Mouse (Mus musculus) hindbrain, embryonic 11.5 days (tissue): Measurements from ENCODE around the gene Tekt4. TPM values are rescaled to one million over a fixed set of nuclear protein-coding genes. Genes with fewer than 3 reads are reported as not detected.

Experiments
- ATAC-seq: fragments of 200-750 bp; cut with Nextera tagmentation; 2 replicates; pipeline ENCODE4 v1.8.0; 2017; ENCODE audit warnings: mild to moderate bottlenecking, moderate TSS enrichment, moderate library complexity; ENCODE audit not compliant: low FRiP score
- DNase-seq: peaks from one replicate; pipeline ENCODE4 v3.0.0-alpha.2; 2015; ENCODE audit warnings: low spot score
- H3K27ac ChIP-seq: fragments of 300-500 bp; sonication (generic); 2 replicates; pipeline ENCODE4 v1.5.1; 2014; ENCODE audit warnings: mild to moderate bottlenecking, low read depth, low read length
- H3K27me3 ChIP-seq: fragments of 300-500 bp; sonication (generic); 2 replicates; pipeline ENCODE4 v1.6.1; 2014; ENCODE audit warnings: mild to moderate bottlenecking, low read length, moderate library complexity, mixed read lengths; ENCODE audit not compliant: control insufficient read depth, insufficient read depth
- H3K36me3 ChIP-seq: fragments of 300-500 bp; sonication (generic); 2 replicates; pipeline ENCODE4 v1.6.1; 2014; ENCODE audit warnings: mild to moderate bottlenecking, low read length, moderate library complexity, mixed read lengths; ENCODE audit not compliant: control insufficient read depth, insufficient read depth
- H3K4me1 ChIP-seq: fragments of 300-500 bp; sonication (generic); replicated peaks from 2 replicates; pipeline ENCODE4 v1.6.1; 2014; ENCODE audit warnings: low read length, mixed read lengths; ENCODE audit not compliant: control insufficient read depth, insufficient read depth
- H3K4me2 ChIP-seq: fragments of 300-500 bp; sonication (generic); replicated peaks from 2 replicates; pipeline ENCODE4 v1.6.1; 2014; ENCODE audit warnings: mild to moderate bottlenecking, low read depth, low read length
- H3K4me3 ChIP-seq: fragments of 300-500 bp; sonication (generic); 2 replicates; pipeline ENCODE4 v1.5.1; 2014; ENCODE audit warnings: low read depth, low read length
- H3K9ac ChIP-seq: fragments of 300-500 bp; sonication (generic); 2 replicates; pipeline ENCODE4 v1.6.1; 2014; ENCODE audit warnings: low read depth, low read length
- H3K9me3 ChIP-seq: fragments of 300-500 bp; sonication (generic); 2 replicates; pipeline ENCODE4 v1.6.1; 2016; ENCODE audit warnings: low read length; ENCODE audit not compliant: control insufficient read depth
- WGBS: fragments of 180-500 bp; shearing (Covaris S2); extraction: QIAGEN DNeasy Blood & Tissue Kit; methylation state at CpG from one replicate; pipeline ENCODE4 v1.1.7; 2014; 5-methylcytosine and 5-hydroxymethylcytosine counted together
- polyA plus RNA-seq: library from polyadenylated mRNA; unstranded; fragments of >200 nt; fragmentation: Nextera tagmentation; extraction: Ambion mirVana; gene quantifications from 2 replicates; pipeline ENCODE4 v1.2.1, GENCODE M21; 2014

Tekt4 gene
- polyA plus RNA-seq, 1 experiment from 2014 or later, result 1.3 TPM

DNA sequence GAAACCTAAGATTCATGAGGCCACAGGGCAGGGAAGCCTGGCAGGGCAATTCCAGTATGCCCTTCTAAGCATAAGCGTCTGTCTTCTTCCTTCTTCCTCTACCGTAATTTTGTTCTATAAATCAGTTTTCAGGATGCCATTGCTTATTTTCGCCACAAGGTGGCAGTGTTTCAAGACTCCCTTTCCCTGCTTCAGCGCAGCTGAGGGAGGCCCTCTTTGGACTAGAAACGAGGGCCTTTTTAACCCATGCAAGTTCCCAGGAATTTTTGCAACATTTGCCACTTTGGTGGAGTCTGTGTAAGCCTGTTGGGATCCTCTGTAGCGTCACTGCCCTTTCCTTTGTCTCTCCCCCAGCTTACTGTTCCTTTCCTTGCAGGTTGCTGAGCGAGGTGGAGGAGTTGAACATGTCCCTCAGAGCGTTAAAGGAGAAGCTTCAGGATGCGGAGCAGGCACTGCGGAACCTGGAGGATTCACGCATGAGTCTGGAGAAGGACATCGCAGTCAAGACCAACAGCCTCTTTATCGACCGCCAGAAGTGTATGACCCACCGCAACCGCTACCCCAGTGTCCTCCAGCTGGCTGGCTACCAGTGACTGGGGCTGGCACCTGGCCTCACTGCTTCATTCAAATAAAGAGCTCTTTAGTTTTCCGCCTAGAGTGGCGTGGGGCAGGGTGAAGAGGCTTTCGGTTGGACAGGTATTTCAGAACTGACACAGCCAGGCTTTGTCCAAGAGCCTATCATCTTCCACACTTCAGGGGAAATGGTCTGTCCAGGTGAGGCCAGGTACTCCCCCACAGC is 21.7 kb downstream of the Tekt4 start:
- no peaks in the 10 kb centered on the region for H3K36me3 ChIP-seq
- H3K27ac ChIP-seq, result no peak overlapping the region
- 39% methylated on average over 19 of the region's 19 CpGs for WGBS
- ATAC-seq (no peak), DNase-seq (peak; percentile 80)
- no peak overlapping the region for H3K4me2 ChIP-seq
- peaks cover 3% of the 10 kb centered on the region for H3K4me1 ChIP-seq
- peaks cover 9% of the 10 kb centered on the region for H3K27me3 ChIP-seq
- H3K9me3 ChIP-seq, result no peaks in the 10 kb centered on the region
- no peak overlapping the region for H3K9ac ChIP-seq
- H3K4me3 ChIP-seq, result no peak overlapping the region

DNA sequence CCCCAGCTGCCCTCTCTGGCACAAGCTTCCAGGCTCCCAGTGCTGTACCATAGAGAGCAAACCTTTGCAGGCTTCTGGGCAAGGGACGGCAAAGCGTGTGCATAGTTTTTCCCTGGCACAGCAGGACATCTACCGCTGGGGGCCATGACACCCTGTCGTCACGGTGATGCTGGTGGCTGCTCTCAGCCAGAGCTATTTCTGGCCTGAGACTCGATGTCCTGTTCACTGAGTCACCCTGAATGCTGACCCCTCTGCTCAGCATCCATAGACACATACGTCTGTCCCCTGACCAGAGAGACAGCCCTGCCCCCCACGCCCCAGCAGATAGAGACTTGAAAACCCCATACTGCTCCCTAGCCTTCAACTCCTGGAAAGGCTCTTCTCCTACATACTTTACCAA is 25.7 kb downstream of the Tekt4 start:
- 43% methylated on average over 8 of the region's 8 CpGs for WGBS
- H3K9me3 ChIP-seq, result no peaks in the 10 kb centered on the region
- H3K4me2 ChIP-seq, result no peak overlapping the region

DNA sequence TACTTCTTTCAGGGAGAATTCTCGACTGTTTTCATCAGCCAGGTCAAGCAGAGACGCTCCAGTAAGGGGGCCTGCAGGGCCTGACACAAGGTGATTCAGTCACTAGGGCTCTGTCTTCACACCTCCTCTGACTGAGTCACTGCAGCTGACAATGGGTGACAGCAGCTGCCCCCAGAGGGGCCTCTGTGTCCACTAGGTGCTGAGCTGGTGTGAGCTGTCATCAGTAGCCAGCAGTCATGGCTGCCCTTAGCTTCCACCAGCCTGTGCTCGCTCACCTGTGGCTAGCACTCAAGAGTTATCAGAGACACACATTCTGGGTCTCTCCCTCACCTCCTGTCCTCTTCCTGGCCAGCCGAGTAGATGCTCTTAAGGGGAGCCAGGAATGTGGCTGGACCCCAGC is 26.4 kb downstream of the Tekt4 start:
- no peak overlapping the region for H3K27ac ChIP-seq
- H3K9ac ChIP-seq, result no peak overlapping the region
- H3K4me1 ChIP-seq, result no peaks in the 10 kb centered on the region
- ATAC-seq (no peak), DNase-seq (no peak)
- no peaks in the 10 kb centered on the region for H3K9me3 ChIP-seq
- no peaks in the 10 kb centered on the region for H3K27me3 ChIP-seq
- 74% methylated on average over 4 of the region's 4 CpGs for WGBS
- H3K4me2 ChIP-seq, result no peak overlapping the region
- H3K36me3 ChIP-seq, result no peaks in the 10 kb centered on the region
- H3K4me3 ChIP-seq, result no peak overlapping the region

More for the DNA sequence above, 25.7 kb downstream of the Tekt4 start:
- Histone ChIP-seq H3K27ac (no peak overlapping the region), H3K9ac (no peak overlapping the region), H3K4me3 (no peak overlapping the region), H3K4me1 (no peaks in the 10 kb centered on the region), H3K27me3 (peaks cover 5% of the 10 kb centered on the region; the same call in 1 of the 2 replicates), H3K36me3 (no peaks in the 10 kb centered on the region)
- DNase-seq (no peak), ATAC-seq (no peak)

DNA sequence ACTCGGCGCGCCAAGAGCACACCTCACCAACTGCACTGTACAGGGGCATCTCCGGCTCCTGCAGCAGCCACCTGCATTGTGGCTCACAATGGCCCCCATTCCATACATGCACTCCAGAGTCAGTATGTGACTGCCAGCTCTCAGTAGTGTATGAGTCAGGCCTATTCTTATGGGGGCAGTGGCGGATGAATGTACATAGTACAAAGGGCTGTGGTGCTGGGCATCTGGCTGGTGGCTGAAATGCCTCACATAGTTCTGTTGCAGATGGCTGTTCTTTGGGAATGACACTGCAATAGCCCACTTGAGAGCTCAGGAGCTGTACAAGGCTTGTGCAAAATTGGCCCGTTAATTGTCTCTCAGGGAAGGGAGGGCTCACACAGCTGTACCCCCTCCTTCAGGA is 27.7 kb downstream of the Tekt4 start:
- WGBS, result 87% methylated on average over 6 of the region's 6 CpGs
- Histone ChIP-seq H3K9ac (no peak overlapping the region), H3K4me2 (no peak overlapping the region), H3K27me3 (no peaks in the 10 kb centered on the region), H3K4me3 (no peak overlapping the region), H3K36me3 (no peaks in the 10 kb centered on the region), H3K27ac (no peak overlapping the region), H3K4me1 (no peaks in the 10 kb centered on the region), H3K9me3 (no peaks in the 10 kb centered on the region)
- ATAC-seq, result no peak
- DNase-seq, result no peak

DNA sequence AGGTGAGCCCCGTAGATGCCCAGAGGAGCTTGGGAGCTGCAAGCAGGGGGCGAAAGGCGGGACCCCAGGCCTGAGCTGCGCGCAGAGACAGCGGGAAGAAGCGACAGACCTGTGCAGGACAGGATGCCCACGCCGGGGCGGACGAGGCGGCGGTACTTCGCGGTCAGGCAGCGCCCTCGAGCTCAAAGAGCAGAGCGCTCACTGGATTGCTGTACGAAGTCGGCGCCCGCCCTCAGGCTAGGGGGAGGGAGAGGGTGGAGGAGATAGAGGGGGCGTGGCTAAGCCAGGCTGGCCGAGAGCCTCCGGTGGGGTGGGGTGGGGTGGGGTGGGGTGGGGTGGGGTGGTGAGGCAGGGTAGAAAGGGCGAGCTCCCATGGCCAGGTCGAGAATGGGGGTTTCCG is 42.6 kb downstream of the Tekt4 start, which contains the start of gene Sstr5:
Gene Sstr5, minus strand, starts transcription at position 276 of the 400 bp plus-strand sequence.
- ATAC-seq, result no peak
- no peaks in the 10 kb centered on the region for H3K36me3 ChIP-seq

DNA sequence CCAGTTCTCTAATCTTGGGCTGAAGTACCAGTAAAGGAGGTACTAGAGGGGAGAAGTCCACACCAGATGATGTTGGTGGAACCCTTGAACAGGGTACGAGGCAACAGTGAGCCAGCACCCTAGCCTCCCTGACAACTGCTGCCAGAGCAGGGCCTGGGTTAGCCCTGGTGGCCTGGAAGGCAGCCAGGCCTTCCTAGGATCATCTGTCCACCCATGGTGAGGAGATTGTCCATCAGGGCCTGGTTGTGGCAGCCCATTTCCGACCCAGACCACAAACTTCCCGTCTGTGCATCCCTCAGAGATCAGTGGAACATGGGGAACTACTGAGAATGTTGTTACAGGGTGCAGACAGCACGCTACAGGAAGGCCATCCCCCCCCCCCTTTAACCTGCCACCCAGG is 48.2 kb downstream of the Tekt4 start:
- Histone ChIP-seq H3K27ac (no peak overlapping the region), H3K4me3 (no peak overlapping the region), H3K9ac (no peak overlapping the region), H3K9me3 (no peaks in the 10 kb centered on the region), H3K36me3 (no peaks in the 10 kb centered on the region), H3K4me1 (no peaks in the 10 kb centered on the region), H3K27me3 (no peaks in the 10 kb centered on the region; the same call in 1 of the 2 replicates), H3K4me2 (no peak overlapping the region)
- 85% methylated on average over 4 of the region's 4 CpGs for WGBS
- ATAC-seq (no peak), DNase-seq (no peak)

More for the DNA sequence above, 42.6 kb downstream of the Tekt4 start, which contains the start of gene Sstr5:
- H3K9me3 ChIP-seq, result no peaks in the 10 kb centered on the region
- peak; percentile 68 for DNase-seq
- H3K9ac ChIP-seq, result no peak within 1 kb of the TSS
- H3K4me1 ChIP-seq, result peaks cover 7% of the 10 kb centered on the region
- peak within 1 kb of the TSS; percentile 28 for H3K4me3 ChIP-seq
- 2% methylated on average over 19 of the region's 28 CpGs for WGBS
- H3K27ac ChIP-seq, result no peak within 1 kb of the TSS
- H3K27me3 ChIP-seq, result peaks cover 19% of the 10 kb centered on the region
- peak within 1 kb of the TSS; percentile 58 for H3K4me2 ChIP-seq

DNA sequence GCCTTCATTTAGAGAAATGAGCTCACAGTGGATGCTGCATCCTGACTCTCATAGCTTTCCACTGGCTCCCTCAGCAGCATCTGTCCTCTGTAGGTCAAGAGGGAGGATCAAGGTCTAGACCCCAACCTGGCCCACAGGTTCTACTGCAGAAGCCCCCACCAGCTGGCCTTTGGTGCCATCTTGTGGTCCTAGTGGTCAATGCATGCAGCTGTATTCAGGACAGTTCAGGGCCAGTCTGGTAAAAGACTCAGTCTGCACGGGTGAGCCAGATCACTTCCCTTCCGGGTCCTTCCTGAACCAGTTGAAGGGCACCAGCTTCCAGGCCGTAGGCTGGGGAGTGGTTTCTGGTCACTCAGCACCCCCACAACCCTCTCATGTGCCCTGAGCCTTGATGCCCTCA is 53.4 kb downstream of the Tekt4 start:
- H3K9me3 ChIP-seq, result no peaks in the 10 kb centered on the region
- H3K9ac ChIP-seq, result no peak overlapping the region
- H3K36me3 ChIP-seq, result no peaks in the 10 kb centered on the region
- no peak overlapping the region for H3K27ac ChIP-seq
- peak; percentile 85 for DNase-seq
- H3K4me2 ChIP-seq, result no peak overlapping the region
- WGBS, result 18% methylated on average over 3 of the region's 3 CpGs
- no peak overlapping the region for H3K4me3 ChIP-seq
- no peaks in the 10 kb centered on the region for H3K4me1 ChIP-seq
- ATAC-seq, result no peak
- H3K27me3 ChIP-seq, result no peaks in the 10 kb centered on the region

DNA sequence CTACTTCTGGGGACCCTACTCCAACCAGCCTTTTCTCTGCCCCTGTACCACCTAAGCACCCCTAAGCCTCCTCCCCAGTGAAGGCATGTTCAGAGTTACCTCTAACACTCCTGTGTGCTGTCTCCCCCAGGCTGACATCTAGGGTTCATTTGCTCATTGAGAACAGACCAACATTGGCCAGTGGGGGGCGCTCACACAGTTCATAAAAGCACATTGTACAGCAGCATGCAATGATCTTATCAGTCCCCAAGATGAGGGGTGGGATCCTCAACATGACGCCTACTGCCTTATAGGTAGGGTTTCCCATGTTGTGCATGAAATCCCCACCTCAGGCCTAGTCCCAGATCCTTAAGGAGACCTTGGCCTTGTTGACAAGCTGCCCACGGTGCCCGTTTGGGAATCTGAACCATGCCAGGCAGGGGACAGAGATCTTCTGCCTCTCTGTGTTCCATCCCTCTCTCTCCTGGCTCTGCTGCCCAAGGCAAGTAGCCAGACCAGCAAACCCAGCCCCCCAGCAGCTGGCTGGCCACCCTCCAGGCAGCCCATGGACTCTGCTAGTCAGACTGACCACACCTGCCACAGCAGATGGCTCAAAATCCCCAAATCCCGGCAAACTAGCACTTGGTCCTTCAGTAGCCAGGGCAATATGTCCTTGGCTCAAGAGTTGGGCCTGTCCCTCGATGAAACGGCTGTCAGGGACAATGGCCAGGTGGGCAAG is 54.6 kb downstream of the Tekt4 start:
- ATAC-seq, result no peak
- H3K4me1 ChIP-seq, result no peaks in the 10 kb centered on the region
- no peaks in the 10 kb centered on the region for H3K36me3 ChIP-seq
- no peak overlapping the region for H3K4me3 ChIP-seq
- 62% methylated on average over 7 of the region's 7 CpGs for WGBS
- H3K4me2 ChIP-seq, result no peak overlapping the region
- no peaks in the 10 kb centered on the region for H3K27me3 ChIP-seq
- no peaks in the 10 kb centered on the region for H3K9me3 ChIP-seq
- H3K27ac ChIP-seq, result no peak overlapping the region
- peak; percentile 84 for DNase-seq
- no peak overlapping the region for H3K9ac ChIP-seq
